Mouse (Mus musculus): ENCODE data around the gene Chst3.

GRCm38 (mm10) chr10:60229113-60229512, 10.1 kb upstream of the Chst3 start:
- TF ChIP-seq TAL1 (IDR thresholded peaks at IDR 0.05; ENCODE audit: low read length): no peak
- TF ChIP-seq GATA1 (IDR thresholded peaks at IDR 0.05; ENCODE audit: low read length): no peak

Measured in erythroblast, embryonic 14.5 days (primary cell).